Mouse (Mus musculus): ENCODE measurements at regions not wholly inside any gene's neighbourhood (a gene's known extent, or its start where the extent isn't known, plus 50 kb on each side); places are given as distances from the start of the nearest gene placed in this dataset.

- Histone ChIP-seq H3K36me3 (ENCODE audit: control insufficient read depth in 1 of 2, insufficient read depth in 2 of 2, low read length in 2 of 2) (no peaks in the 10 kb centered on the region), H3K4me3 (ENCODE audit: control insufficient read depth in 1 of 2, insufficient read depth in 1 of 2, low read depth in 2 of 2, low read length in 2 of 2) (no peak overlapping the region), H3K27me3 (ENCODE audit: control insufficient read depth in 1 of 2, insufficient read depth in 2 of 2, low read length in 2 of 2) (no peaks in the 10 kb centered on the region), H3K9ac (ENCODE audit: control insufficient read depth, low read depth, low read length, poor library complexity, severe bottlenecking) (no peak overlapping the region), H3K9me3 (replicated peaks; ENCODE audit: insufficient read depth, low read length) (no peaks in the 10 kb centered on the region), H3K79me2 (ENCODE audit: control insufficient read depth, insufficient read depth, low read length, poor library complexity) (no peaks in the 10 kb centered on the region), H3K4me1 (ENCODE audit: control insufficient read depth in 1 of 2, insufficient read depth in 2 of 2, low read length in 2 of 2) (no peaks in the 10 kb centered on the region), H3K27ac (ENCODE audit: control insufficient read depth, low read depth, low read length) (no peak overlapping the region)
- DNase-seq (ENCODE audit: low read depth, low spot score) = no peak
- TF ChIP-seq JUND (IDR thresholded peaks at IDR 0.05; ENCODE audit: low read depth, low read length) (no peak), NRF1 (IDR thresholded peaks at IDR 0.05; ENCODE audit: insufficient read depth, low read depth, low read length, poor library complexity, severe bottlenecking) (no peak), TCF12 (IDR thresholded peaks at IDR 0.05; ENCODE audit: low read depth, low read length) (no peak), GABPA (IDR thresholded peaks at IDR 0.05; ENCODE audit: low read depth, low read length) (no peak), TAL1 (IDR thresholded peaks at IDR 0.05; ENCODE audit: low read length) (no peak), GATA1 (IDR thresholded peaks at IDR 0.05; ENCODE audit: low read depth, low read length) (no peak), BHLHE40 (IDR thresholded peaks at IDR 0.05; ENCODE audit: borderline replicate concordance, low read depth, low read length) (no peak), USF2 (IDR thresholded peaks at IDR 0.05; ENCODE audit: borderline replicate concordance in 1 of 2, insufficient read depth in 1 of 2, low read depth in 1 of 2, low read length in 2 of 2) (no peak), NELFE (IDR thresholded peaks at IDR 0.05; ENCODE audit: low read depth, low read length) (no peak), MAFK (IDR thresholded peaks at IDR 0.05; ENCODE audit: borderline replicate concordance, low read depth, low read length) (no peak), E2F4 (IDR thresholded peaks at IDR 0.05; ENCODE audit: borderline replicate concordance, low read depth, low read length) (no peak), MYB (IDR thresholded peaks at IDR 0.05; ENCODE audit: low read depth, low read length) (no peak), USF1 (IDR thresholded peaks at IDR 0.05; ENCODE audit: low read depth, low read length) (no peak)
Observed at GRCm38 (mm10) chr3:139828014-139828413, 622.5 kb downstream of the Stpg2 start.

GRCm38 (mm10) chr3:139828581-139828980 lies 623.1 kb downstream of the Stpg2 start:
- Histone ChIP-seq H3K27me3 (ENCODE audit: control insufficient read depth in 1 of 2, insufficient read depth in 2 of 2, low read length in 2 of 2) (no peaks in the 10 kb centered on the region), H3K36me3 (ENCODE audit: control insufficient read depth in 1 of 2, insufficient read depth in 2 of 2, low read length in 2 of 2) (no peaks in the 10 kb centered on the region), H3K27ac (ENCODE audit: control insufficient read depth, low read depth, low read length) (no peak overlapping the region), H3K9ac (ENCODE audit: control insufficient read depth, low read depth, low read length, poor library complexity, severe bottlenecking) (no peak overlapping the region), H3K4me1 (ENCODE audit: control insufficient read depth in 1 of 2, insufficient read depth in 2 of 2, low read length in 2 of 2) (no peaks in the 10 kb centered on the region), H3K9me3 (replicated peaks; ENCODE audit: insufficient read depth, low read length) (no peaks in the 10 kb centered on the region), H3K4me3 (ENCODE audit: control insufficient read depth in 1 of 2, insufficient read depth in 1 of 2, low read depth in 2 of 2, low read length in 2 of 2) (no peak overlapping the region), H3K79me2 (ENCODE audit: control insufficient read depth, insufficient read depth, low read length, poor library complexity) (no peaks in the 10 kb centered on the region)
- TF ChIP-seq TAL1 (IDR thresholded peaks at IDR 0.05; ENCODE audit: low read length) (no peak), ZMIZ1 (IDR thresholded peaks at IDR 0.05; ENCODE audit: low read depth, low read length) (no peak), E2F4 (IDR thresholded peaks at IDR 0.05; ENCODE audit: borderline replicate concordance, low read depth, low read length) (no peak), TCF12 (IDR thresholded peaks at IDR 0.05; ENCODE audit: low read depth, low read length) (no peak), CHD2 (IDR thresholded peaks at IDR 0.05; ENCODE audit: low read length) (no peak)
- no peak for DNase-seq (ENCODE audit: low read depth, low spot score)

All from MEL (cell line).